Mouse (Mus musculus): ENCODE results near the gene Myh14.

The Myh14 gene

GRCm38 (mm10) chr7:44667996-44668738 lies 2.5 kb downstream of the Myh14 start:
- no peak for DNase-seq

DNA sequence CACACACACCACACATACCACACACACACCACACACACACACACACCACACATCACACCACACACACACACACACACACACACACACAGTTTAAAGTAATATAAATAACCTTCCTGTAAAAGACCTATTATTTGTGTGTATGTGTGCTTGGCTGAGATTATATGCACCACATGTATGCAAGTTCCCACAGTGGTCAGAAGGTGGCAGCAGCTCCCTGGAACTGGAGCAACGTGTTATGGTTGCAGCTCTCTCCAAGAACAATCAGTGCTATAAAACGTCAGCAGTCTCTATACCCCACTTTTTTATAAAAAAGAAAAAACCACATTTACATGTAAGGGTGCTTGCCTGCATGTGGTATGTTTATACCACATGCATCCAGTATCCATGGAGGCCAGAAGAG lies 4.2 kb downstream of the Myh14 start:
- no peak for DNase-seq

- no peak for DNase-seq
Measured at GRCm38 (mm10) chr7:44664731-44665130, 5.9 kb downstream of the Myh14 start.

GRCm38 (mm10) chr7:44663546-44663945 lies 7.1 kb downstream of the Myh14 start:
- no peak for DNase-seq

- no peak for DNase-seq
Measured at GRCm38 (mm10) chr7:44662569-44662968, 8.1 kb downstream of the Myh14 start.

DNA sequence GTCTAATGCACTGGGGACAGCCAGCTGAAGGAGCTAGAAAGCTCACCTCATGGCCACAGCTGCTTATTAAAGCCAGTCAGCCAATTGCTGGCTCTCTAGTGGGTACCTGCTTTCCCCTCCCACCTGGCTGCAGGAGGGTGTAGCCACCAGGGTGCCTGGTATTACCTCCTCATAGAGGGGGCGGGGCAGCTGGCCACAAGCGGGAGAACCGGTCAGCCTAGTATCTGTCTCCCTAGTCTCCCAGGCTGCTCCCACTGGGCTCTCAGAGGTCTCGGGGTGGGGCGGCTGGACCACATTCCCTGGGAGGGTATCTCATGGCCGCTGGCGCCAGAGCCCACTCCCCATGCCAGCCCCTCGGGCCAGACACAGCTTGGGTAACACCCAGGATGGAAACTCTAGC lies 8.5 kb downstream of the Myh14 start:
- DNase-seq: no peak

GRCm38 (mm10) chr7:44661219-44661618 lies 9.4 kb downstream of the Myh14 start:
- DNase-seq: no peak

GRCm38 (mm10) chr7:44655504-44655903 lies 15.1 kb downstream of the Myh14 start:
- DNase-seq: peak; percentile 51

- DNase-seq: no peak
Measured at GRCm38 (mm10) chr7:44653773-44654172, 16.9 kb downstream of the Myh14 start.

- no peak for DNase-seq
Measured at GRCm38 (mm10) chr7:44651416-44651815, 19.2 kb downstream of the Myh14 start.

- DNase-seq: peak; percentile 79
Measured at GRCm38 (mm10) chr7:44649990-44650389, 20.7 kb downstream of the Myh14 start.

DNA sequence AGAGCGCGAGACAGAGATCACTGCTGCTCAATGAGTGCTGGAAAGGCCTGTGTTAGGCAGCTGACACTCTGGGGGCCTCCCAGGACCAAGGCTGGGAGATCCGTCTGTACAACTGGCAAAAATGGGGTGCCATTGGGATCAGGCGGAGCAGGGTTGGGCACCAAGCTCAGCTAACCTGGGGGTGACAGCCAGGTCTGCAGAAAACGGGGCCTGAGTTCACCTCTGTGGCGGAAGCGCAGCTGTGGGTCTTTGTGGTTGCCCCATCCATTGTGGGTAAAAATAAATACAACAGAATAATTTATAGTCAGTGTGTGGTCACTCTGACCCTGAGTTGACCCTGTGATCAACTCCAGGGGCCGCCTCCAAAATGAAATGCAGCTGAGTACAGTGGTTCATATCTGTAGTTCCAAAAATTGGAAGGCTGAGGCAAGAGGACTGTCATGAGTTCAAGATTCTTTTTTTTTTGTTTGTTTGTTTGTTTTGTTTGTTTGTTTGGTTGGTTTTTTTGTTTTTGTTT lies 21.5 kb downstream of the Myh14 start:
- no peak for DNase-seq

DNA sequence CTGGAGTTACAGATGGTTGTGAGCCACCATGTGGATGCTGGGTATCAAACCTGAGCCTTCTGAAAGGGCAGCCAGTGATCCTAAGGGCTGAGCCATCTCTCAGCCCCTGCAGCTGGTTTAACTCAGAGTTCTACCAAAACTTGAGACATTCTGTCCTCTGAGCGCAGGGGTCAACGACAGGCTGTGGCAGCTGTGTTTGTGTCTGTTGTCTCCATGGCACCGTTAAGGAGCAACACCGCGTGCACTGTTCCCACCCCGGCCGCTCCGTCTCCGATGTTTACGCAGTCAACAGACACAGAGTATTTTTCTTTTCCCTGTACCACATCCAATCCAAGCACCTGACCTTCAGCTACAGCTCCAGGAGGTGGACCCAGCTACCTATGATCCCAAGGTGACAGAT lies 22.9 kb downstream of the Myh14 start:
- no peak for DNase-seq

- peak; percentile 89 for DNase-seq
Measured at GRCm38 (mm10) chr7:44647042-44647724, 23.5 kb downstream of the Myh14 start.

- DNase-seq: peak; percentile 47
Measured at GRCm38 (mm10) chr7:44645951-44646350, 24.7 kb downstream of the Myh14 start.

GRCm38 (mm10) chr7:44645256-44645655 lies 25.4 kb downstream of the Myh14 start:
- DNase-seq: no peak

- peak; percentile 53 for DNase-seq
Measured at GRCm38 (mm10) chr7:44641887-44642286, 28.8 kb downstream of the Myh14 start.

GRCm38 (mm10) chr7:44640843-44641605 lies 29.6 kb downstream of the Myh14 start:
- DNase-seq: no peak

GRCm38 (mm10) chr7:44638663-44639062 lies 32.0 kb downstream of the Myh14 start:
- no peak for DNase-seq

- DNase-seq: no peak
Measured at GRCm38 (mm10) chr7:44636684-44637083, 34.0 kb downstream of the Myh14 start.

- peak; percentile 55 for DNase-seq
Measured at GRCm38 (mm10) chr7:44633407-44633806, 37.2 kb downstream of the Myh14 start.

DNA sequence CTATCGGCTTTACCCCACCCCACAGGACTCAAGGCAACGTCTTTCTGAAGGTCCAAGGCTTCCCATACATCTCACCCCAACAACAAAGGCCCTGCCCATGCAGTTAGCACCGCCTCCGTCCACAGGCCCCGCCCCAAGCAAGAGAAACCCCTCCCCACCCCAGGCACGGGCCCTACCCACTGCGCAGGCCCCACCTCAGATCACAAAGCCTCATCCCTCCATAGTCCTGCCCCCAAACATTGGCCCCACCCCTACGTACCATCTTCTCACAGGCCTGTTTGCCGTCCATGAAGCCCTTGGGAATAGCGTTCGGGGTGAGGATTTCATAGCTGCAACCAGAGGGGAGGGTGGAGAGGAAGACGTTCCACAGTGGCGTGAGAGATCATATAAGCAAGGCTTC lies 38.0 kb downstream of the Myh14 start:
- no peak for DNase-seq

DNA sequence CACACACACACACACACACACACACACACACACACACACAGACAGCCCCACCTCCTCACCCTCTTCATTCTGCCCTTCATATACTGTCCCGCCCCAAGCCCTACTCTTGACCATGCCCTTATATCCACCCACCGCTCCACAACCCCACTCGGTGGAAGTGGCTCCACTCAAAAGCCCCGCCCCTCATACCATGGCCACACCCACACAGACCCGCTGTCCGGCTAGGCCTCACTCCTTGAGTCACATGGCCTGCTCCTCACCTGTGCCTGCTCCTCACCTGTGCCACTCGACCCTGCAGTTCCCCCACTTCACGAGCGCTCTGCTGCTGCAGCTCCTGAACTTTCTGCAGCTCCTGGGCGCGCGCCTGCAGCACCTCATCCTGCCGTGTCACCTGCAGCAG lies 40.2 kb downstream of the Myh14 start:
- DNase-seq: no peak

All from right cerebral cortex, postnatal 4 days (tissue).